Mouse (Mus musculus) myocyte (in vitro differentiated cells): ENCODE results near the gene Atrnl1.

ENCODE experiments used
- CEBPB ChIP-seq: IDR thresholded peaks from 2 replicates; pipeline ENCODE4 v1.6.1; 2011; ENCODE audit warnings: mild to moderate bottlenecking, moderate library complexity; ENCODE audit not compliant: poor library complexity, insufficient read depth, severe bottlenecking
- E2F4 ChIP-seq: IDR thresholded peaks from one replicate; pipeline ENCODE4 v1.6.1; 2011; ENCODE audit warnings: mild to moderate bottlenecking, control low read depth, moderate library complexity; ENCODE audit not compliant: insufficient read depth
- MAX ChIP-seq: IDR thresholded peaks from one replicate; pipeline ENCODE4 v1.6.1; 2011; ENCODE audit warnings: low read depth, mild to moderate bottlenecking, control low read depth
- MYOD1 ChIP-seq, 3 experiments: IDR thresholded peaks; one replicate each; pipeline ENCODE4 v1.6.1; 2011; ENCODE audit warnings: control low read depth in 2 of 3, low read depth in 2 of 3, mild to moderate bottlenecking in 2 of 3, moderate library complexity in 1 of 3; ENCODE audit not compliant: insufficient read length in 2 of 3, control insufficient read depth in 1 of 3
- MYOG ChIP-seq, 3 experiments: IDR thresholded peaks; one replicate each; pipeline ENCODE4 v1.6.1; 2011; ENCODE audit warnings: control low read depth in 2 of 3, low read depth in 2 of 3, mild to moderate bottlenecking in 2 of 3; ENCODE audit not compliant: insufficient read length in 2 of 3, control insufficient read depth in 1 of 3, insufficient read depth in 1 of 3
- POLR2A ChIP-seq: IDR thresholded peaks from one replicate; pipeline ENCODE4 v1.6.1; 2011; ENCODE audit warnings: low read depth, mild to moderate bottlenecking, control low read depth, moderate library complexity; ENCODE audit not compliant: insufficient read length
- POLR2AphosphoS2 ChIP-seq: IDR thresholded peaks from one replicate; pipeline ENCODE4 v1.6.1; 2011; ENCODE audit warnings: low read depth, control low read depth; ENCODE audit not compliant: insufficient read length
- REST ChIP-seq: IDR thresholded peaks from one replicate; pipeline ENCODE4 v1.6.1; 2011; ENCODE audit warnings: mild to moderate bottlenecking, control low read depth, moderate library complexity; ENCODE audit not compliant: insufficient read depth, insufficient read length
- SRF ChIP-seq: IDR thresholded peaks from one replicate; pipeline ENCODE4 v1.6.1; 2011; ENCODE audit warnings: low read depth; ENCODE audit not compliant: control insufficient read depth, insufficient read length
- TCF12 ChIP-seq: IDR thresholded peaks from one replicate; pipeline ENCODE4 v1.6.1; 2011; ENCODE audit warnings: mild to moderate bottlenecking, control low read depth; ENCODE audit not compliant: poor library complexity, insufficient read depth, severe bottlenecking
- TCF3 ChIP-seq: IDR thresholded peaks from one replicate; pipeline ENCODE4 v1.6.1; 2011; ENCODE audit warnings: low read depth, control low read depth; ENCODE audit not compliant: insufficient read length
- USF1 ChIP-seq: IDR thresholded peaks from one replicate; pipeline ENCODE4 v1.6.1; 2011; ENCODE audit warnings: low read depth, mild to moderate bottlenecking, control low read depth, moderate library complexity

GRCm38 (mm10) chr19:58015741-58016140 lies 404.9 kb downstream of the Atrnl1 start:
- TF ChIP-seq TCF3 (no peak), MYOG (IDR thresholded peaks at IDR 0.05; ENCODE audit: control insufficient read depth in 1 of 3, insufficient read depth in 1 of 3, insufficient read length in 2 of 3, low read depth in 2 of 3) (no peak), POLR2A (no peak), E2F4 (no peak), MAX (no peak), USF1 (no peak), SRF (no peak), CEBPB (no peak), TCF12 (no peak), POLR2AphosphoS2 (no peak), MYOD1 (IDR thresholded peaks at IDR 0.05; ENCODE audit: control insufficient read depth in 1 of 3, insufficient read length in 2 of 3, low read depth in 2 of 3) (no peak), REST (no peak)
